Mouse (Mus musculus) adrenal gland, postnatal 14 days (tissue): ENCODE results near the gene Ccm2l. TPM values are rescaled to one million over a fixed set of nuclear protein-coding genes. Genes with fewer than 3 reads are reported as not detected.

Experiments
- DNase-seq: peaks from one replicate; pipeline ENCODE4 v3.0.0; 2021; ENCODE audit warnings: mixed read lengths
- total RNA-seq: library from RNA; stranded (reverse); gene quantifications from 2 replicates; pipeline ENCODE4 v1.2.3, GENCODE M21; 2021

The Ccm2l gene
- total RNA-seq, 1 experiment from 2014 or later = 15.3 TPM

- peak; percentile 52 for DNase-seq
Measured at GRCm38 (mm10) chr2:153090551-153091165, 24.9 kb downstream of the Ccm2l start.

GRCm38 (mm10) chr2:153107046-153107766, 41.5 kb downstream of the Ccm2l start:
- DNase-seq = no peak

DNA sequence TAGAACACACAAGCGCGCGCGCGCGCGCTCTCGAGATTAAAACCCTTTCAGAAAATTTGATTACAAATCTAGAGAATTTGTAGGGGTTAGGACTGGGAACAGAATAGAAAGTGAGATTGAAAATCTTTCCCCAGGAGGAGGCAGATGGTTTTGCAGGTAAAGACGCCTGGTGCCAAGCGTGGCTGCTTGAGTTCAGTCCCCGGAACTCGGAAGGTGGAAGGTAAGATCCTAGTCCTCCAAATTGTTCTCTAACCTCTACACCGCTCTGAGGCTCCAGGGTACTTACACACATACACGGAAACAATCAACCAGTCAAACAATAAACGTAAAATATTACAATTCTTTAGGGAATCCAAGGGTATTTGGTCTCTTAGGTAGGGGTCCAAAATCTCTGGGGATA, 42.0 kb downstream of the Ccm2l start:
- no peak for DNase-seq

DNA sequence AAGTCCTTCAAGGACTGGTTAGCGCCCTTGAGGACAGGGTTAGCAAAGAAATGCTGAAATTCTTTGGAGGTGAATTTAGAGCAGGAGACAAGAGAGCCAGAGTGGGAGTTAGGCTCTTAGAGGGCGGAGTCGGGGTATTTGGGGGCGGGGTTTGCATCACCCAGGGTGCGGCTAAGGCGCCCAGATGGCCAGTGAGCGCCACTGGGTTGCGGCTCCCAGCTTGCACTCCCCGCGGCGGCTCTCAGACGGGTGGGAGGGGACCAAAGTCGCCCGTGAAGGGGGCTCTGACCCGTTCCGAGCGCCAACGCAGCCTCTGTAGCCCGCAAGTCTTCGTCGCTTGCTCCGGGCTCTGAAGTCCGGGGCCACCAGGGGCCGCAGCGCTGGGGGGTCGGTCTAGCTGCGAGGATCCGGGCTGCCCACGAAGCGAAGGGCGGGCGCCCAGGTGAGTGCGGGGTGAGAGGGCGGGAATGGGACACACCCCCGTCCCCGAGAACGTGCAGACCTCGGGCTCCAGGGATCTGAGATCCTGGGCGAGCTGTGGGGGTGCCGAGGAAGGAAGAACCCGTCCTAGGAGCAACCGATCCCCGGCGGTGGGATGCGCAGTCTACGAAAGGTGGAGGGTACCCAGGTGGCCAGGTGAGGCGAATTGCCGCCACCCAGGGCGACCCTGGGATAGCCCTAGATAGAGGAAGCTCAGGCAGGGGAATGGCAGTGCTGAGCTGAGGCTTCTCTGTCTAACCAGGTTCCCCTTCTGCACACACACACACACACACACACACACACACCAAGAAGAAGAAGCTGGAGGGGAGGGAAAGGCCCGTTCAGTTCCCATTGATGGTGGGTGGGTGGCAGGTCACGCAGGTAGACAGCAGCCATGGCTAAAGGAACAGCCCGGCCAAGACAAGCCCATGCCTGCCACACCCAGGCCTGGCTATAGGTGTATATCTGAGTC, 42.8 kb downstream of the Ccm2l start, which contains the start of gene Hck:
Hck (plus strand) TSS at position 156 of the 952 bp plus-strand sequence.
- DNase-seq = peak; percentile 81

DNA sequence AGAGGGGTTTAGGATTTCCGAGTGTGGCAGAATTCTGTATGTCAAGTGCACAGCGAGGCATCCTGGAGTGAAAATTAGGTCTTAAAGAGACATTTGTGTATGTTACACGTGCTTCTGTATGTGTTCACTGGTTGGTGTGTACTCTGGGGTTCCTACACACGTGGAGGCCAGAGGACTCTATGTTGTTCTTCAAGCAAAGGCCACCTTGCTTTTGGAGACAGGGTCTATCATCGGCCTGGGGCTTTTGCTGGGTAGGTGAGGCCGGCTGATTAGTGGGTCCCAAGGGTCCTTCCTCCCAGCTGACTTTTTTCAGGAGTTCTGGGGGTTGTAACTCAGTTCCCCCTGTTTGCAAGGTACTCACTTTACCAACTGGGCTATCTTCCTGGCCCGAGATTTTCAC, 43.8 kb downstream of the Ccm2l start:
- no peak for DNase-seq

GRCm38 (mm10) chr2:153111298-153111697, 45.5 kb downstream of the Ccm2l start:
- no peak for DNase-seq

- DNase-seq = no peak
Measured at GRCm38 (mm10) chr2:153115679-153116081, 49.9 kb downstream of the Ccm2l start.

DNA sequence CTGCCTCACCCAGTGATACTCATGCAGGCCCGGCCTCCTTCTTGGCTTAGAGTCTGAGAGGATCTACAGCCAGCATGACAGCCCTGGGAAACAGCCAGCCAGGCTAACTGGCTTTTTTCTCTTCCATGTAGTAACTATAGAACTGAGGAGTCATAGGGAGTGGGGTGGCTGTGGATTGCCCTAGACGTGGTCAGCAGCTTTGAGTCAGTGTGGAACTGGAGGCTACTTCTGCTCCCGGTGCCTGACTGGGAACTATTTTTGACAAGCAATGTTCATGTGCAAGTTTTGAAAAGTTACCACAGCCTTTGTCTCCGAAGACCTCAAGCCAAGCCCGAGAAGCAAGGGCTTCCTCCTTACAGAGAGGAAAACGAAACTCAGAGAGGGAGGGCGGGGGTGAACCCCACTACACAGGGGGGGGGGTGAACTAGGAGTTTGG, 51.3 kb downstream of the Ccm2l start:
- no peak for DNase-seq

DNA sequence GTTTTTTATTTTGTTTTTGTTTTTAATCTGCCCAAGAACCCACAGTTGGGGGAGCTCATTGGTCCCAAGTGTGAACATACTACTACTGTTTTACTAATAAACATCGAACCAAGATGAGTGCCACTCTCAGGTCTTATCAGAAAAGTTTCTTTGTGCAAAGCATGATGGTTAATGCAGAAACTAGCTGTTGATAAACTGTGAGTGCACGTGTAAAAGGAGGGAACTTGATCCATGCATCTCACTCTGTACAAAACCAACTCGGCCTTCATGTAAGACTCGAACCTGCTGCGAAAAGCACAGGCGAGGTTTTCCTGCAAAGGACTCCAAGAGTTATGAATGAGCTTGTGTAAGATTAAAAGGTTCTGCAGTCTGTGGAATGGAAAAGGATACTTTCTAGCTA, 53.7 kb downstream of the Ccm2l start:
- DNase-seq = no peak

GRCm38 (mm10) chr2:153120126-153120525, 54.4 kb downstream of the Ccm2l start:
- DNase-seq = no peak

- peak; percentile 69 for DNase-seq
Measured at GRCm38 (mm10) chr2:153121821-153122615, 56.3 kb downstream of the Ccm2l start.

- DNase-seq = no peak
Measured at GRCm38 (mm10) chr2:153122701-153123100, 56.9 kb downstream of the Ccm2l start.

GRCm38 (mm10) chr2:153125875-153126274, 60.1 kb downstream of the Ccm2l start:
- DNase-seq = no peak

- peak; percentile 15 for DNase-seq
Measured at GRCm38 (mm10) chr2:153131019-153131418, 65.3 kb downstream of the Ccm2l start.

Other genes with a start within 250 kb of the Ccm2l start
- gene Bcl2l1, start 234.2 kb upstream of the Ccm2l start, total RNA-seq = 64.3 and 72.4 TPM in 2 replicates
- gene Tpx2, start 218.0 kb upstream of the Ccm2l start, total RNA-seq = 16.6 and 20.3 TPM in 2 replicates
- gene Mylk2, start 154.6 kb upstream of the Ccm2l start, total RNA-seq = not detected in 2 replicates
- gene Foxs1, start 132.7 kb upstream of the Ccm2l start, total RNA-seq = 3.6 and 6.1 TPM in 2 replicates
- 2.8 and 4.4 TPM in 2 replicates for gene Dusp15, start 114.3 kb upstream of the Ccm2l start, total RNA-seq
- gene Ttll9, start 103.5 kb upstream of the Ccm2l start, total RNA-seq = 0.48 and 1.1 TPM in 2 replicates
- 112 and 124 TPM in 2 replicates for gene Pdrg1, start 50.5 kb upstream of the Ccm2l start, total RNA-seq
- 0.93 and 1.3 TPM in 2 replicates for gene Xkr7, start 34.1 kb upstream of the Ccm2l start, total RNA-seq
- gene Hck, start 42.5 kb downstream of the Ccm2l start, total RNA-seq = 2.0 and 2.9 TPM in 2 replicates
- 96.0 and 104 TPM in 2 replicates for gene Tm9sf4, start 95.3 kb downstream of the Ccm2l start, total RNA-seq
- gene Tspyl3, start 159.5 kb downstream of the Ccm2l start, total RNA-seq = 3.2 and 4.7 TPM in 2 replicates
- gene Plagl2, start 175.5 kb downstream of the Ccm2l start, total RNA-seq = 9.3 and 10.6 TPM in 2 replicates
- 29.4 and 32.2 TPM in 2 replicates for gene Pofut1, start 175.6 kb downstream of the Ccm2l start, total RNA-seq
- 22.5 and 24.4 TPM in 2 replicates for gene Kif3b, start 225.5 kb downstream of the Ccm2l start, total RNA-seq